Comparison of ENCODE assay signal across 11 mouse cellular contexts in the genomic region with DNA sequence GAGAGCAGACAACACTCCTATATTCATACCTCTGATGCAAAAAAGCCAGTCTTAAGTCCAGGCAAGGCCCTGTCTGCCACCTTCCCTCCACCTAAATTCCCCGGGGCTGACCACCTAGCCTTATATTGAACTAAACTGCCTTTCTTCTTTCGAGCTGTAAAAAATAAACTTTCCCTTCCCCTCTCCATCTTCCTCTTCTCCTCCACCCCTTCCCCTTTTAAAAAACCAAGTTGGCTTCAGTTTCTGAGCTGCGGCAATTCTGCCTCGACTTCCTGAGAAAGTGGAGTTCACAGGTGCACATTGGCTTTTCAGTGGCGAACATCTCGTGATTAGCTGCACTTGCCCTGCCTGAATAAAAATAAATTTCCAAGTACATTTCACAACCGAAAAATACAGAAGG. TPM values are rescaled to one million over a fixed set of nuclear protein-coding genes. Genes with fewer than 3 reads are reported as not detected.
A peak's percentile ranks its signal among the peaks of the same experiment; 100 is the strongest.
DNase-seq lines count a peak whose midpoint lies in the region; ATAC-seq and TF ChIP-seq lines count a peak whose summit lies in the region.
"Had no signal": no experiment of that assay in that cellular context is flagged by ENCODE, and none has a peak within 500 bp of the region (broad histone marks: within the 10 kb centered on the region; RNA-seq: fewer than 3 reads in every experiment).

No protein-coding gene starts in this region.

- H3K4me2 ChIP-seq in liver, embryonic 15.5 days = 0 out of 2 replicates have a peak overlapping the region, but pooled peaks have one; percentile 36
- H3K4me2 ChIP-seq in liver, postnatal 0 days (ENCODE audit: low read depth, low read length) = no peak overlapping the region
- H3K4me2 ChIP-seq in stomach, embryonic 15.5 days = peak overlapping the region; percentile 49; the same call in 1 of the 2 replicates

- TF ChIP-seq CTCF in liver, postnatal 0 days (IDR thresholded peaks at IDR 0.05; ENCODE audit: low read depth) = no peak

- H3K27me3 ChIP-seq in liver, embryonic 15.5 days = no peaks in the 10 kb centered on the region
- H3K27me3 ChIP-seq in liver, postnatal 0 days (ENCODE audit: insufficient read depth, low read length) = no peaks in the 10 kb centered on the region
- no peaks in the 10 kb centered on the region for H3K27me3 ChIP-seq in stomach, embryonic 15.5 days (replicated peaks)
- H3K27me3 ChIP-seq in forebrain, embryonic 10.5 days (ENCODE audit: poor library complexity, severe bottlenecking) = no peaks in the 10 kb centered on the region
- H3K27me3 ChIP-seq: hindbrain, embryonic 12.5 days; kidney, embryonic 15.5 days had no signal

- ATAC-seq in liver, embryonic 15.5 days (ENCODE audit: insufficient read depth) = no peak
- ATAC-seq in liver, postnatal 0 days = no peak
- ATAC-seq in common myeloid progenitor, adult 5-6 weeks (replicated peaks; ENCODE audit: low read depth, poor library complexity, severe bottlenecking) = peak; percentile 58
- peak; percentile 26 to 50; a peak in 3 of 4 replicates for ATAC-seq in hematopoietic stem cell, adult 5-6 weeks (replicated peaks in 1 of 2; ENCODE audit: insufficient read depth in 1 of 2, low FRiP score in 2 of 2, low TSS enrichment in 1 of 2, low read depth in 1 of 2, poor library complexity in 2 of 2, severe bottlenecking in 2 of 2)
- ATAC-seq in stomach, embryonic 15.5 days (ENCODE audit: insufficient read depth, low FRiP score, low read depth) = no peak

- no peaks in the 10 kb centered on the region for H3K4me1 ChIP-seq in liver, embryonic 15.5 days (replicated peaks)
- H3K4me1 ChIP-seq in liver, postnatal 0 days (ENCODE audit: insufficient read depth) = no peaks in the 10 kb centered on the region
- H3K4me1 ChIP-seq in stomach, embryonic 15.5 days = no peaks in the 10 kb centered on the region
- peaks cover 3% of the 10 kb centered on the region; the same call in 1 of the 2 replicates for H3K4me1 ChIP-seq in forebrain, embryonic 10.5 days
- H3K4me1 ChIP-seq: hindbrain, embryonic 12.5 days; kidney, embryonic 15.5 days had no signal

- no peaks in the 10 kb centered on the region for H3K9me3 ChIP-seq in liver, embryonic 15.5 days (replicated peaks)
- no peaks in the 10 kb centered on the region for H3K9me3 ChIP-seq in liver, postnatal 0 days (ENCODE audit: low read length)
- no peaks in the 10 kb centered on the region for H3K9me3 ChIP-seq in stomach, embryonic 15.5 days
- H3K9me3 ChIP-seq in forebrain, embryonic 10.5 days = peaks cover 3% of the 10 kb centered on the region; the same call in 1 of the 2 replicates
- H3K9me3 ChIP-seq: hindbrain, embryonic 12.5 days; kidney, embryonic 15.5 days had no signal

- no peak for TF ChIP-seq EP300 in liver, postnatal 0 days (IDR thresholded peaks at IDR 0.05; ENCODE audit: low read depth)

- no peak overlapping the region for H3K4me3 ChIP-seq in liver, embryonic 15.5 days (replicated peaks)
- H3K4me3 ChIP-seq in liver, postnatal 0 days (ENCODE audit: low read depth, low read length) = no peak overlapping the region
- H3K4me3 ChIP-seq in stomach, embryonic 15.5 days (replicated peaks) = no peak overlapping the region
- no peak overlapping the region for H3K4me3 ChIP-seq in forebrain, embryonic 10.5 days
- H3K4me3 ChIP-seq: erythroblast, embryonic 14.5 days; hindbrain, embryonic 12.5 days had no signal

- DNase-seq in liver, postnatal 0 days = no peak
- no peak for DNase-seq in left cerebral cortex, adult 9 months (ENCODE audit: low spot score in 2 of 2)
- DNase-seq in forebrain, embryonic 10.5 days (ENCODE audit: extremely low spot score, low spot score) = no peak

- WGBS in liver, embryonic 15.5 days (ENCODE audit: insufficient replicate concordance) = 30% methylated on average over 7 of the region's 7 CpGs
- 38% methylated on average over 7 of the region's 7 CpGs for WGBS in liver, postnatal 0 days (ENCODE audit: insufficient replicate concordance)
- 61% methylated on average over 7 of the region's 7 CpGs for WGBS in stomach, embryonic 15.5 days
- WGBS in forebrain, embryonic 10.5 days = 71% methylated on average over 7 of the region's 7 CpGs

- no peaks in the 10 kb centered on the region for H3K36me3 ChIP-seq in liver, embryonic 15.5 days (replicated peaks)
- H3K36me3 ChIP-seq in liver, postnatal 0 days (replicated peaks; ENCODE audit: insufficient read depth, low read length) = no peaks in the 10 kb centered on the region
- no peaks in the 10 kb centered on the region for H3K36me3 ChIP-seq in stomach, embryonic 15.5 days
- H3K36me3 ChIP-seq in forebrain, embryonic 10.5 days (replicated peaks) = no peaks in the 10 kb centered on the region
- H3K36me3 ChIP-seq: G1E; hindbrain, embryonic 12.5 days; kidney, embryonic 15.5 days had no signal

- H3K9ac ChIP-seq in liver, embryonic 15.5 days = no peak overlapping the region
- H3K9ac ChIP-seq in liver, postnatal 0 days (replicated peaks) = no peak overlapping the region
- no peak overlapping the region for H3K9ac ChIP-seq in stomach, embryonic 15.5 days
- H3K9ac ChIP-seq: hindbrain, embryonic 12.5 days; kidney, embryonic 15.5 days had no signal

- H3K27ac ChIP-seq in liver, embryonic 15.5 days (replicated peaks) = no peak overlapping the region
- no peak overlapping the region for H3K27ac ChIP-seq in liver, postnatal 0 days (ENCODE audit: low read depth)
- no peak overlapping the region for H3K27ac ChIP-seq in stomach, embryonic 15.5 days
- no peak overlapping the region for H3K27ac ChIP-seq in forebrain, embryonic 10.5 days
- H3K27ac ChIP-seq: hindbrain, embryonic 12.5 days; kidney, embryonic 15.5 days had no signal

RNA-seq across cellular contexts. Expression of a gene that starts 20.4 kb away (rescaled TPM):
- 8.3 and 9.0 TPM in 2 replicates for polyA plus RNA-seq in liver, embryonic 15.5 days (2015; fragmentation: Nextera tagmentation; extraction: Ambion mirVana)
- polyA plus RNA-seq in liver, postnatal 0 days (2015; fragmentation: Nextera tagmentation; extraction: Ambion mirVana) = 9.0 and 9.9 TPM in 2 replicates
- 15.4 and 17.4 TPM in 2 replicates for total RNA-seq in common myeloid progenitor, adult 5-6 weeks (2017)
- total RNA-seq in hematopoietic stem cell, adult 5-6 weeks (2017) = 18.7 and 26.4 TPM in 2 replicates
- 31.5 and 35.8 TPM in 2 replicates for polyA plus RNA-seq in stomach, embryonic 15.5 days (2015; fragmentation: Nextera tagmentation; extraction: Ambion mirVana)
- polyA plus RNA-seq in forebrain, embryonic 10.5 days (2016; fragmentation: Nextera tagmentation; extraction: Ambion mirVana) = 31.2 and 34.0 TPM in 2 replicates

Comparison
In these comparisons a context has a peak if more than half of its experiments do, and no peak if none do; other contexts are left out.
1. ATAC-seq: peak in common myeloid progenitor, adult 5-6 weeks (single experiment) and hematopoietic stem cell, adult 5-6 weeks (2 of 2); none in liver, embryonic 15.5 days (single experiment), liver, postnatal 0 days (single experiment) and stomach, embryonic 15.5 days (single experiment).